ENCODE assay signal across 8 mouse cellular contexts in genomic region chr5:106695141-106695540, GRCm38 (mm10). TPM values are rescaled to one million over a fixed set of nuclear protein-coding genes. Genes with fewer than 3 reads are reported as not detected.
DNase-seq lines count a peak whose midpoint lies in the region; ATAC-seq lines count a peak whose summit lies in the region.

No protein-coding gene starts in this region.

- H3K4me1 ChIP-seq in heart, embryonic 11.5 days (ENCODE audit: control insufficient read depth, insufficient read depth, low read length) = peaks cover 20% of the 10 kb centered on the region
- peaks cover 30% of the 10 kb centered on the region for H3K4me1 ChIP-seq in forebrain, embryonic 12.5 days
- H3K4me1 ChIP-seq in liver, embryonic 15.5 days (replicated peaks) = peaks cover 42% of the 10 kb centered on the region

- peak overlapping the region; percentile 94 for H3K4me3 ChIP-seq in heart, embryonic 11.5 days (ENCODE audit: low read depth, low read length)
- peak overlapping the region; percentile 83 for H3K4me3 ChIP-seq in forebrain, embryonic 12.5 days (replicated peaks)
- peak overlapping the region; percentile 98 for H3K4me3 ChIP-seq in liver, embryonic 15.5 days (replicated peaks)

- peak overlapping the region; percentile 99 for H3K9ac ChIP-seq in heart, embryonic 11.5 days (ENCODE audit: low read depth, low read length)
- H3K9ac ChIP-seq in forebrain, embryonic 12.5 days = peak overlapping the region; percentile 96
- H3K9ac ChIP-seq in liver, embryonic 15.5 days = peak overlapping the region; percentile 99

- 46% methylated on average over 9 of the region's 9 CpGs for WGBS in heart, embryonic 11.5 days (ENCODE audit: insufficient replicate concordance)
- 45% methylated on average over 9 of the region's 9 CpGs for WGBS in forebrain, embryonic 12.5 days
- WGBS in liver, embryonic 15.5 days (ENCODE audit: insufficient replicate concordance) = 38% methylated on average over 9 of the region's 9 CpGs

- H3K36me3 ChIP-seq in heart, embryonic 11.5 days (ENCODE audit: control insufficient read depth, insufficient read depth, low read length) = no peaks in the 10 kb centered on the region
- peaks cover 7% of the 10 kb centered on the region for H3K36me3 ChIP-seq in forebrain, embryonic 12.5 days (replicated peaks)
- H3K36me3 ChIP-seq in liver, embryonic 15.5 days (replicated peaks) = peaks cover 21% of the 10 kb centered on the region

- no peaks in the 10 kb centered on the region for H3K27me3 ChIP-seq in heart, embryonic 11.5 days (ENCODE audit: control insufficient read depth, insufficient read depth, low read length)
- no peaks in the 10 kb centered on the region for H3K27me3 ChIP-seq in forebrain, embryonic 12.5 days
- H3K27me3 ChIP-seq in liver, embryonic 15.5 days = no peaks in the 10 kb centered on the region

- peak overlapping the region; percentile 84 for H3K4me2 ChIP-seq in heart, embryonic 11.5 days
- H3K4me2 ChIP-seq in forebrain, embryonic 12.5 days = peak overlapping the region; percentile 77
- peak overlapping the region; percentile 80 for H3K4me2 ChIP-seq in liver, embryonic 15.5 days

- no peaks in the 10 kb centered on the region for H3K9me3 ChIP-seq in heart, embryonic 11.5 days (replicated peaks; ENCODE audit: control insufficient read depth, low read length)
- no peaks in the 10 kb centered on the region for H3K9me3 ChIP-seq in forebrain, embryonic 12.5 days
- H3K9me3 ChIP-seq in liver, embryonic 15.5 days (replicated peaks) = no peaks in the 10 kb centered on the region

- DNase-seq in heart, adult 8-10 months (ENCODE audit: low spot score) = no peak
- DNase-seq in CD4-positive helper T cell, adult 2 months (ENCODE audit: low read depth, low spot score) = peak; percentile 10
- no peak for DNase-seq in right cerebral cortex, adult 2 months (ENCODE audit: low spot score in 2 of 2)
- no peak for DNase-seq in thymus, postnatal 4 days
- no peak for DNase-seq in adrenal gland, adult 18-20 months (ENCODE audit: low spot score in 2 of 2)

- H3K27ac ChIP-seq in heart, embryonic 11.5 days (ENCODE audit: low read depth, low read length) = peak overlapping the region; percentile 99; the same call in 1 of the 2 replicates
- H3K27ac ChIP-seq in forebrain, embryonic 12.5 days = peak overlapping the region; percentile 99
- H3K27ac ChIP-seq in liver, embryonic 15.5 days (replicated peaks) = peak overlapping the region; percentile 96

- ATAC-seq in heart, embryonic 11.5 days (replicated peaks; ENCODE audit: insufficient number of reproducible peaks, low FRiP score, low TSS enrichment) = no peak
- ATAC-seq in forebrain, embryonic 12.5 days (ENCODE audit: low FRiP score) = no peak
- ATAC-seq in liver, embryonic 15.5 days (ENCODE audit: insufficient read depth) = no peak

RNA-seq across cellular contexts. Expression of gene Zfp644, which starts 1.9 kb away (rescaled TPM):
- polyA plus RNA-seq in heart, embryonic 11.5 days (2014; fragmentation: Nextera tagmentation; extraction: Ambion mirVana) = 57.5 and 82.8 TPM in 2 replicates
- 10 to 100 TPM; 51.8 to 59.0 (median 58.6) TPM for total RNA-seq in heart, adult 8-10 months (2022)
- 89.9 and 90.3 TPM in 2 replicates for polyA plus RNA-seq in forebrain, embryonic 12.5 days (2016; fragmentation: Nextera tagmentation; extraction: Ambion mirVana)
- polyA plus RNA-seq in liver, embryonic 15.5 days (2015; fragmentation: Nextera tagmentation; extraction: Ambion mirVana) = 16.5 and 16.7 TPM in 2 replicates
- total RNA-seq in adrenal gland, adult 18-20 months (2021) = 10 to 100 TPM; 55.4 to 68.1 TPM
